Mouse (Mus musculus): Measurements from ENCODE around the gene Hpgd.
"Not testable (repeated sequence)": the region's sequence is repeated elsewhere in the genome, so short reads cannot be mapped to it uniquely, and the experiment has no call there.

Hpgd gene

GRCm38 (mm10) chr8:56294373-56294877 lies at the start of gene Hpgd:
Gene Hpgd (plus strand): TSS chr8:56294585.
- DNase-seq (ENCODE audit: low spot score): peak; percentile 24

DNA sequence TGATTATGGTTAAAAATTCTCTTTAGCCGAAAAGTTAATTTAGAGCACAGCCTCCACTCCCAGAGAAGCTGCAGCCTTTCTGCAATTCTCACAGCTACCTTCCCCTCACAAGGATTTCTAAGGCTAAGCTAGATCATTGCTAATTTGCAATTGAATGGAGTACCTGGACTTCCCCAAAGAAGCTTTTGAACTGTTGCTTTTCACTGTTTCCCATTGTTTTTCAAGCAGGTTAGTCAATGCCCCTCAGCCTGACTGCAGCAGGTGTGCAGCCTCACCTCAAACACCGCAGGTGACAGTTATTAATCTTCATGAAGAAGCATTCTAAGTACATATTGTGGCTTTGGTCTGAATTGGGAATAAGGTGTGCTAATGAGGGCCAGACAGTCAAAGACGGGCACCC lies 42.7 kb upstream of the Hpgd start:
- DNase-seq (ENCODE audit: low spot score): not testable (repeated sequence)

- no peak for DNase-seq (ENCODE audit: low spot score)
Observed at GRCm38 (mm10) chr8:56252314-56252713, 42.1 kb upstream of the Hpgd start.

- no peak for DNase-seq (ENCODE audit: low spot score)
Observed at GRCm38 (mm10) chr8:56261190-56261589, 33.2 kb upstream of the Hpgd start.

- DNase-seq (ENCODE audit: low spot score): no peak
Observed at GRCm38 (mm10) chr8:56269687-56270663, 24.4 kb upstream of the Hpgd start.

- no peak for DNase-seq (ENCODE audit: low spot score)
Observed at GRCm38 (mm10) chr8:56272934-56273333, 21.5 kb upstream of the Hpgd start.

GRCm38 (mm10) chr8:56275316-56275715 lies 19.1 kb upstream of the Hpgd start:
- no peak for DNase-seq (ENCODE audit: low spot score)

DNA sequence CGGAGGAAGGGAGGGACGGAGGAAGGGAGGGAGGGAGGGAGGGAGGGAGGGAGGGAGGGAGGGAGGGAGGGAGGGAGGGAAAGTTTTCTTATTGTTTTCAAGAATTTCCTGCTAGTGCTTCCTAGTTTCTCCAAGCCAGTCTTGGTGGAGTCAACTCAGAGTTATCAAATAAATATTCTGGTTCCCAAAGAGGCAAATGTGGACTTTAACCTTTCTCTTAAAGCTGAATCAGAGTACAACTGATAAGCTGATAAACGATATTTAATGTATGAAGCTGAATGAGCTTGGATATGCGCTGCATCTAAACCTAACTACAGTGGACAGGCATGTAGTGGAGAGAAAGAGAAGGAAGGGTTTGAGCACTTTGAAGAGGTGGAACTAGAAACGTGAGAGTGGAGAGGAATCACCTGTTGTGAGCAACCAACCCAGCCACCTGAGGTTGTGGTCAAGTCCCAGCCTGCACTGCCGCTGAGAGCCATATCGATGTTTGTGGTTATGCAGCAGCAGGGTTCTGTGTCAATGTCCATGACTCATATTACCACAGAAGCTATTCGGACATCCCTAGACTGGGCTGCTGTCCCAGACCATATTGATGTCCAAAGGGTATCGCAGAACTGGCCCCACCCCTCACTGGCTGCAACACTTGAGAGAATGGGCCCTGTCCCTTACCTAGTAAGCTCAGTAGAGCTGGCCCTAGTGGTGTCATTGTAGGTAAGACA lies 16.4 kb upstream of the Hpgd start:
- DNase-seq (ENCODE audit: low spot score): no peak

GRCm38 (mm10) chr8:56278545-56279063 lies 15.8 kb upstream of the Hpgd start:
- no peak for DNase-seq (ENCODE audit: low spot score)

DNA sequence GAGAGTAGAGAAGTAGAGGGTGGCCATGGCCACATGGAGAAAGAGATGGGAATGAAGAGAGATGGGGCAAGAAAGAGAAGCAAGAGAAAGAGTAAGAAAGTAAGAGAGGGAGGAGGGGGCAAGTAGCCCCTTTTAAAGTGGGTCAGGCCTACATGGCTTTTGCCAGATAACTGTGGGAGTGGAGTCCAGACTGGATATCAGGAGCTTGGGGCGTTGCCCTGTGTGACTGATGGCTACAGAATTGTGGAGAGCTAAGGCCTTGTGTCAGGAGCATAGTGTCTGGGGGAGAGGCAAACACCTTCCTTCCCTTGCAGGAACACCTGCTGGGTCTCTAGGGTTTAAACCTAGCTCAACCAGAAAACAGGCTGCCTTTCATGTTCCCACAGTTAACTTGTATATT lies 10.4 kb upstream of the Hpgd start:
- no peak for DNase-seq (ENCODE audit: low spot score)

DNA sequence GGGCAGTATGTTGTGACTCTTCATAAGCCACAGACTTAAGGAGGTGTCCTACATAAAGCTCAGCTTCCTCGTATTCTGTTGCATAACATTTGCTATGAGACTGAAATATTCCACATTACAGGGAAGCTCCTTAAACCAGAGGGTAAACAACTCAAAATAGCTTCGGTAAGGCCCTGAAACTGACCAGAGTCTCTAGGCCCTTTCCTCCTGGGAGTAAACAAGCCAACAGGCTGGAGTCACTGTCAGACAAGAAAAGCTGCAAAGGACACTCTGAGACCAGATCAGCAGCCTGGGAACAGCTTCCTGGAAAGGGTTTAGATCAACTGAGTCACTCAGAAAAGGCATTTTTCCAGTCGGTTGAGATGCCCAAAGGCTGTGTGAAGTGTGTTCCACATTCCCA lies 9.4 kb upstream of the Hpgd start:
- no peak for DNase-seq (ENCODE audit: low spot score)

DNA sequence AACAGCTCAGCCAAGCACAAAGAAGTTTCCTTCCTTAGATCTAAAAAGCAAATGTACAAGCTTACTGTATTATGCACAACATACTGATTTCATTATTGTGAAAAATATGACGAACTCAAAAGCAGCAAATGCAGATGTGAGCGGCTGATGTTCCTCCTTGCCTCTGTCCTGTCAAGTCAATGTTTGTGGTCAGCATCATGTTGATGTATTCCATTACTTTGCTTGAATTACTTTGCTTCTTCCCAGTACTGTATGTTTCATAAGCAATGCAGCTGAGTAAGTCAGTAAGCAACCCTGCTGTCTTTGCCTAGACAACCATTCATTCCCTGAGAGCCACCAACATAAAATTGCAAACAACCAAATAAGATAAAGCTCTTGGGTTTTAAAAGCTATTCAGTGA lies 7.7 kb upstream of the Hpgd start:
- DNase-seq (ENCODE audit: low spot score): no peak

GRCm38 (mm10) chr8:56287370-56288072 lies 6.9 kb upstream of the Hpgd start:
- no peak for DNase-seq (ENCODE audit: low spot score)

- no peak for DNase-seq (ENCODE audit: low spot score)
Observed at GRCm38 (mm10) chr8:56292318-56292717, 2.1 kb upstream of the Hpgd start.

GRCm38 (mm10) chr8:56293480-56293879 lies 905 bp upstream of the Hpgd start:
- DNase-seq (ENCODE audit: low spot score): no peak

DNA sequence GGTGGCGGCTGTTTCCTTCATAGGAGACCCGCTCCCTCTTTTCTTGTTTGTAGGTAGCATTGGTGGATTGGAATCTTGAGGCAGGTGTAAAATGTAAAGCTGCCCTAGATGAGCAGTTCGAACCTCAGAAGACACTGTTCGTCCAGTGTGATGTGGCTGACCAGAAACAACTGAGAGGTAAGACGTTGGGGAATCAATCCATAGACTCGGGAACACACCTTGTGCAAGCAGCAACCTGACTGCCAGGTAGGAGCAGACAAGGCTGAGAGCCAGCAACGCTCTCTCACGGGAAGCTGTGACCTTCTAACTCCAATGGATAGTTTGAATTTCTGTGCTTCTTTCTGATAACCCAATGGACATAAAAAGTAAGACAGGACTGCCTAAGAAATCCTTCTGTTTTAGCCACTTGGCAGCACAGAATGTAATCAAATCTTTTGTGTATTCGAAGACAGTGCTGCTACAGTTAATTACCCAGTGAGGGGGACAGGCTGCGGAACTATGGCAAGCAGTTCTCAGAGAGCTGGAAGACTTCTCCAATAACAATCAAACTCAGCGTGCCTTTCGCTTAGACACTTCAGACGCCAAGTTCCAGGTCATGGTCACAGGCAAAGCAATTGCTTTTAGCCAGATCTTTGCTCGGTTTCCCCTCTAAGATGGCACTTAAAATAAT lies 636 bp downstream of the Hpgd start:
- no peak for DNase-seq (ENCODE audit: low spot score)

GRCm38 (mm10) chr8:56299421-56299820 lies 5.0 kb downstream of the Hpgd start:
- DNase-seq (ENCODE audit: low spot score): no peak

GRCm38 (mm10) chr8:56301303-56301702 lies 6.9 kb downstream of the Hpgd start:
- DNase-seq (ENCODE audit: low spot score): not testable (repeated sequence)

DNA sequence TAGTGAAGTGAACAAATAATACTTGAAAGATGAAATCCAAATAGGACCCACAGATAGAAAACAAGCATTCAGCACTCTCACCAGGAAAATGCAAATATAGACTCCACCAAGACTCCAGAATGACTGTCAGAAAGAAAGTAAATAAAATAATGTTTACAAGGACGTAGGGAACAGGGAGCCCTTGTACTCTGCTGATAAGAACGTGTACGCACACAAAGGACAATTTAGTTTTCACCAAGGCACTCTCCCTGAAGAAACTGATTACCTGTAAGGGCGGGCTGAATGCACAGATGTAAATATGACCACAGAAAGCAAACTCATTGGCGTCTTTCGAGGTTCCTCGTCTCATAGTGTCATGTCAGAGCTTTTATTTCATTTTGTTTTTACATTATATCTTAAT lies 10.2 kb downstream of the Hpgd start:
- no peak for DNase-seq (ENCODE audit: low spot score)

- no peak for DNase-seq (ENCODE audit: low spot score)
Observed at GRCm38 (mm10) chr8:56313622-56314021, 19.2 kb downstream of the Hpgd start.

DNA sequence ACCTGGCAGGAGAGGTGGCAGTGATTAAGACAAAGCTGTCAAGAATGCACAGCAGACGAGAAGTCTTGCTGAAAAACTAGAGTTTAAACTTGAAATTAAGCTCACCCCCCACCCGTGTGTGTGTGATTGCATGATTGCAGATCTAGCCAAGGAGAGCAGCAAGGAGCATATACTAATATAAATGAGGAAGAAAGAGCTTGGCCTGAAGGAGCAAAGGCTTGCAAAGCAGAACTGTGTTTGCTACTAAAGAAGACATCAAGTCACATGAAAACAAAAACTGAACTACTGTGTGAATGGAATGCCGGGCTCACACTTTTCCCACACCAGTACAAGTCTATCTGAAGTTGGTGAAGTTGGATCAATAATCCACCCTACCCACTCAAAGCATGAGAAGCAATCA lies 20.8 kb downstream of the Hpgd start:
- DNase-seq (ENCODE audit: low spot score): no peak

DNA sequence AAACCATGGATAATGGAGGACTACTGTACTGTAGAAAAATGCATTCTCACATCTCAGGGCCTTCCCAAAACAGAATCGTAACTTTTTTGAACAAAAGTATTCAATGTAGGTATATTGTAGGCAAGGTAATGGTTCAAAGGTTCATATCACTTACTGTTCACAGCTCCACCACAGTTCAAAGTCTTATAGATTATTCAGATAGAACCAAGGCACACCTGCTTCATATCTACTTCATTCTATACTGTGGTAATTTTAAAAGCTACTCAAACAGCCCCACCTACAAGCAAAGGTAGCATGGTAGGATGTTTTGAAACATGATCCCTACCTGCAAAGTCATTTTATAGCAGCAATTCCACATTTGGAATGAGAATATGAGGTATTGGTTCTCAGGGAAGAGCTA lies 28.9 kb downstream of the Hpgd start:
- no peak for DNase-seq (ENCODE audit: low spot score)
